Mouse (Mus musculus): ENCODE measurements around the gene Serinc5.

The Serinc5 gene

GRCm38 (mm10) chr13:92736516-92737300, 125.8 kb downstream of the Serinc5 start:
- no peak for ATAC-seq (ENCODE audit: insufficient number of reproducible peaks, low FRiP score, low TSS enrichment)

- ATAC-seq (ENCODE audit: insufficient number of reproducible peaks, low FRiP score, low TSS enrichment): no peak
These were observed 127.9 kb downstream of the Serinc5 start for GRCm38 (mm10) chr13:92738821-92739220.

- no peak for ATAC-seq (ENCODE audit: insufficient number of reproducible peaks, low FRiP score, low TSS enrichment)
These were observed 129.0 kb downstream of the Serinc5 start for GRCm38 (mm10) chr13:92739858-92740257.

- 0 out of 2 replicates have a peak, but pooled peaks have one; percentile 42 for ATAC-seq (ENCODE audit: insufficient number of reproducible peaks, low FRiP score, low TSS enrichment)
These were observed 129.9 kb downstream of the Serinc5 start for GRCm38 (mm10) chr13:92740671-92741270.

- ATAC-seq (ENCODE audit: insufficient number of reproducible peaks, low FRiP score, low TSS enrichment): no peak
These were observed 132.0 kb downstream of the Serinc5 start for GRCm38 (mm10) chr13:92742886-92743285.

GRCm38 (mm10) chr13:92743337-92743736, 132.4 kb downstream of the Serinc5 start:
- ATAC-seq (ENCODE audit: insufficient number of reproducible peaks, low FRiP score, low TSS enrichment): no peak

- ATAC-seq (ENCODE audit: insufficient number of reproducible peaks, low FRiP score, low TSS enrichment): peak; percentile 85
These were observed 140.2 kb downstream of the Serinc5 start for GRCm38 (mm10) chr13:92750976-92751518.

GRCm38 (mm10) chr13:92751726-92752565, 141.1 kb downstream of the Serinc5 start:
- ATAC-seq (ENCODE audit: insufficient number of reproducible peaks, low FRiP score, low TSS enrichment): peak; percentile 64; the same call in 1 of the 2 replicates

GRCm38 (mm10) chr13:92753676-92754075, 142.8 kb downstream of the Serinc5 start:
- no peak for ATAC-seq (ENCODE audit: insufficient number of reproducible peaks, low FRiP score, low TSS enrichment)

- ATAC-seq (ENCODE audit: insufficient number of reproducible peaks, low FRiP score, low TSS enrichment): no peak
These were observed 144.1 kb downstream of the Serinc5 start for GRCm38 (mm10) chr13:92755036-92755435.

GRCm38 (mm10) chr13:92757972-92758585, 147.2 kb downstream of the Serinc5 start:
- ATAC-seq (ENCODE audit: insufficient number of reproducible peaks, low FRiP score, low TSS enrichment): no peak

GRCm38 (mm10) chr13:92759096-92759495, 148.2 kb downstream of the Serinc5 start:
- ATAC-seq (ENCODE audit: insufficient number of reproducible peaks, low FRiP score, low TSS enrichment): no peak

- ATAC-seq (ENCODE audit: insufficient number of reproducible peaks, low FRiP score, low TSS enrichment): no peak
These were observed 149.6 kb downstream of the Serinc5 start for GRCm38 (mm10) chr13:92760519-92760918.

All from cerebellum, adult (tissue).